Mouse (Mus musculus) G1E (cell line): Measurements from ENCODE around the gene H2-DMa.

ENCODE experiments used
- CTCF ChIP-seq: IDR thresholded peaks from 2 replicates; pipeline ENCODE4 v1.5.1; 2012; ENCODE audit warnings: low read depth, low read length, inconsistent platforms, mixed read lengths
- GATA1 ChIP-seq: IDR thresholded peaks from 2 replicates; pipeline ENCODE4 v1.6.1; 2012; ENCODE audit warnings: borderline replicate concordance, low read length, inconsistent platforms, mixed read lengths
- GATA2 ChIP-seq: IDR thresholded peaks from 2 replicates; pipeline ENCODE4 v1.6.1; 2012; ENCODE audit warnings: low read depth, low read length, inconsistent platforms, borderline replicate concordance
- TAL1 ChIP-seq: conservative IDR thresholded peaks from 2 replicates; pipeline ENCODE4 v1.6.1; 2012; ENCODE audit warnings: low read depth, low read length, inconsistent platforms, mixed read lengths

DNA sequence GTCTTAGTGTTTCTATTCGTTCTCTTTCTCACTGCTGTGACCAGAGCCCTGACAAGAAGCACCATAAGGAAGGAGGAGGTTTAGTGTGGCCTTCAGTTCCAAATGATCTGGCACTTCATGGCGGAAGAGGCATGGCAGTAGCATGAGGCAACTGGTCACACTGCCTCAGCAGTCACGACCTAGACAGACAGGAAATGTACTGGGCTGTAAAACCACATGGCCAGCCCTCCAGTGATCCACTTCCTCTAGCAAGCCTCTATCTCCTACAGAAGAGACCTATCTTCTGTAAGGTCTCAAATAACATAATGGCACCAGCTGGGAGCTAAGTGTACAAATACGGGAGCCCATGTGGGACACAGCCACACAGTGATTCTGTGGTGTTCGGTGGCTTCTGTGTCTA lies 47.2 kb upstream of the H2-DMa start:
- TF ChIP-seq CTCF (no peak), GATA1 (no peak), GATA2 (no peak), TAL1 (no peak)
